ENCODE assay signal across 27 mouse cellular contexts in genomic region chr7:133093731-133094130, GRCm38 (mm10). TPM values are rescaled to one million over a fixed set of nuclear protein-coding genes. Genes with fewer than 3 reads are reported as not detected.
DNase-seq lines count a peak whose midpoint lies in the region; TF ChIP-seq lines count a peak whose summit lies in the region.
"Had no signal": no experiment of that assay in that cellular context is flagged by ENCODE, and none has a peak within 500 bp of the region (broad histone marks: within the 10 kb centered on the region; RNA-seq: fewer than 3 reads in every experiment).

No protein-coding gene starts in this region.

- peak; percentile 23 for DNase-seq in gastrocnemius, postnatal 25 days
- DNase-seq in gastrocnemius, postnatal 14 days, result no peak
- peak; percentile 28 for DNase-seq in lung, postnatal 25 days (ENCODE audit: low spot score)
- DNase-seq in lung, postnatal 36 days, result no peak
- DNase-seq in cerebellum, adult 9-10 months, result no peak
- DNase-seq in frontal cortex, postnatal 36 days (ENCODE audit: low spot score in 2 of 2), result no peak
- DNase-seq: adrenal gland, adult 2 months; adrenal gland, postnatal 36 days; cerebellum, adult 2 months; cerebellum, postnatal 25 days; heart, postnatal 14 days; kidney, adult 8-10 months; kidney, postnatal 10 days; layer of hippocampus, adult 9-11 months; liver, embryonic 13.5 days; lung, postnatal 10 days; right cerebral cortex, adult 18-20 months; thymus, adult 18-20 months; thymus, postnatal 25 days had no signal

- H3K27ac ChIP-seq in embryonic fibroblast, embryonic 13.5 days (ENCODE audit: insufficient read depth, low read length), result peak overlapping the region; percentile 13; the same call in 1 of the 2 replicates
- H3K27ac ChIP-seq: forebrain, embryonic 13.5 days; hindbrain, embryonic 12.5 days; hindbrain, postnatal 0 days; liver, embryonic 13.5 days; stomach, postnatal 0 days had no signal

- intact Hi-C loops in gastrocnemius, postnatal 14 days (cut with DNase I; ENCODE audit: low total_unique reads), result no loop called here

- no peak overlapping the region for H3K4me3 ChIP-seq in embryonic fibroblast, embryonic 13.5 days (ENCODE audit: insufficient read depth, low read length)
- H3K4me3 ChIP-seq: embryonic facial prominence, embryonic 12.5 days; forebrain, embryonic 13.5 days; hindbrain, embryonic 12.5 days; liver, embryonic 13.5 days had no signal

- TF ChIP-seq CTCF in embryonic fibroblast, embryonic 13.5 days (IDR thresholded peaks at IDR 0.05; ENCODE audit: borderline replicate concordance, insufficient read depth, low read length), result no peak

- no peak for TF ChIP-seq POLR2A in embryonic fibroblast, embryonic 13.5 days (IDR thresholded peaks at IDR 0.05; ENCODE audit: low read depth, low read length)

- peaks cover 12% of the 10 kb centered on the region for H3K4me1 ChIP-seq in embryonic fibroblast, embryonic 13.5 days (ENCODE audit: control insufficient read depth, insufficient read depth, low read length)

RNA-seq across cellular contexts. Expression of gene Fgfr2, which starts 29.4 kb away (rescaled TPM):
- total RNA-seq in gastrocnemius, postnatal 25 days (2021), result under 1 TPM; 0.33 to 0.96 TPM
- total RNA-seq in gastrocnemius, postnatal 14 days (2021), result 1 to 10 TPM; 1.2 to 1.8 TPM
- polyA plus RNA-seq in embryonic fibroblast, embryonic 13.5 days (2011; ENCODE audit: insufficient read length, low read depth, missing spikeins), result 50.0 and 59.9 TPM in 2 replicates
- total RNA-seq: neutrophil, adult 5-6 weeks had no signal
- polyA plus RNA-seq: CD4-positive, CD25-positive, alpha-beta regulatory T cell, adult 4 months had no signal

RNA-seq across cellular contexts. Expression of gene Ctbp2, which starts 30.4 kb away (rescaled TPM):
- total RNA-seq in gastrocnemius, postnatal 25 days (2021), result 10 to 100 TPM; 11.7 to 15.9 TPM
- total RNA-seq in gastrocnemius, postnatal 14 days (2021), result 10 to 100 TPM; 22.4 to 29.3 TPM
- 56.4 and 59.9 TPM in 2 replicates for polyA plus RNA-seq in embryonic fibroblast, embryonic 13.5 days (2011; ENCODE audit: insufficient read length, low read depth, missing spikeins)

Comparison
In these comparisons a context has a peak if more than half of its experiments do, and no peak if none do; other contexts are left out.
1. DNase-seq: peak in gastrocnemius, postnatal 25 days (single experiment) and lung, postnatal 25 days (single experiment); none in gastrocnemius, postnatal 14 days (single experiment), lung, postnatal 36 days (single experiment), cerebellum, adult 9-10 months (single experiment) and frontal cortex, postnatal 36 days (0 of 2).